ENCODE assay signal across 29 mouse cellular contexts in genomic region chr2:60847984-60848383, GRCm38 (mm10).
"Had no signal": no experiment of that assay in that cellular context is flagged by ENCODE, and none has a peak within 500 bp of the region (broad histone marks: within the 10 kb centered on the region; RNA-seq: fewer than 3 reads in every experiment).

No protein-coding gene starts in this region.

- H3K9ac ChIP-seq: limb, embryonic 12.5 days; limb, embryonic 13.5 days; limb, embryonic 15.5 days; liver, embryonic 12.5 days; liver, embryonic 13.5 days; liver, embryonic 14.5 days; liver, embryonic 15.5 days; liver, postnatal 0 days; lung, embryonic 14.5 days; lung, embryonic 15.5 days; midbrain, embryonic 12.5 days; midbrain, embryonic 13.5 days; midbrain, embryonic 15.5 days had no signal

- H3K4me3 ChIP-seq: limb, embryonic 10.5 days; limb, embryonic 12.5 days; limb, embryonic 13.5 days; limb, embryonic 15.5 days; liver, embryonic 12.5 days; liver, embryonic 13.5 days; liver, embryonic 15.5 days; lung, embryonic 15.5 days; megakaryocyte, embryonic 14.5 days; midbrain, embryonic 10.5 days; midbrain, embryonic 12.5 days; midbrain, embryonic 13.5 days; midbrain, embryonic 15.5 days; myocyte had no signal

- H3K4me1 ChIP-seq: midbrain, embryonic 15.5 days had no signal

- DNase-seq: left cerebral cortex, postnatal 4 days; liver; liver, embryonic 13.5 days; liver, postnatal 0 days; lung, adult 18-20 months; lung, adult 2 months; lung, embryonic 14.5 days; lung, postnatal 10 days; lung, postnatal 14 days; lung, postnatal 36 days; lung, postnatal 4 days; midbrain, embryonic 14.5 days had no signal

- H3K9me3 ChIP-seq: limb, embryonic 10.5 days; limb, embryonic 12.5 days; limb, embryonic 13.5 days; limb, embryonic 15.5 days; liver, embryonic 12.5 days; liver, embryonic 13.5 days; liver, embryonic 15.5 days; lung, embryonic 15.5 days; megakaryocyte, embryonic 14.5 days; midbrain, embryonic 10.5 days; midbrain, embryonic 12.5 days; midbrain, embryonic 13.5 days; midbrain, embryonic 15.5 days had no signal

- H3K36me3 ChIP-seq: limb, embryonic 10.5 days; limb, embryonic 12.5 days; limb, embryonic 13.5 days; limb, embryonic 15.5 days; liver, embryonic 12.5 days; liver, embryonic 13.5 days; liver, embryonic 15.5 days; lung, embryonic 15.5 days; midbrain, embryonic 10.5 days; midbrain, embryonic 12.5 days; midbrain, embryonic 13.5 days; midbrain, embryonic 15.5 days had no signal

- H3K27me3 ChIP-seq: limb, embryonic 12.5 days; limb, embryonic 13.5 days; limb, embryonic 15.5 days; liver, embryonic 12.5 days; liver, embryonic 13.5 days; liver, embryonic 15.5 days; lung, embryonic 15.5 days; megakaryocyte, embryonic 14.5 days; midbrain, embryonic 12.5 days; midbrain, embryonic 13.5 days; midbrain, embryonic 15.5 days had no signal

- H3K27ac ChIP-seq: limb, embryonic 10.5 days; limb, embryonic 12.5 days; limb, embryonic 13.5 days; limb, embryonic 15.5 days; liver, embryonic 12.5 days; liver, embryonic 13.5 days; liver, embryonic 14.5 days; liver, embryonic 15.5 days; lung, embryonic 15.5 days; macrophage; midbrain, embryonic 10.5 days; midbrain, embryonic 12.5 days; midbrain, embryonic 13.5 days; midbrain, embryonic 15.5 days had no signal

- ATAC-seq: liver, embryonic 12.5 days; lung, postnatal 0 days; midbrain, embryonic 13.5 days; midbrain, embryonic 15.5 days; midbrain, embryonic 16.5 days had no signal
